Mouse (Mus musculus) forebrain, postnatal 0 days (tissue): ENCODE data around the gene Tbxas1. TPM values are rescaled to one million over a fixed set of nuclear protein-coding genes. Genes with fewer than 3 reads are reported as not detected.

Source experiments
- ATAC-seq: fragments of 200-750 bp; cut with Nextera tagmentation; 2 replicates; pipeline ENCODE4 v1.8.0; 2017; ENCODE audit warnings: mild to moderate bottlenecking, moderate library complexity
- DNase-seq: peaks from one replicate; pipeline ENCODE4 v3.0.0-alpha.2; 2015
- H3K27ac ChIP-seq: fragments of 300-500 bp; sonication (generic); 2 replicates; pipeline ENCODE4 v1.5.1; 2014; ENCODE audit warnings: low read depth, mild to moderate bottlenecking, antibody characterized with exemption, low read length, moderate library complexity, mixed read lengths
- H3K27me3 ChIP-seq: fragments of 300-500 bp; sonication (generic); 2 replicates; pipeline ENCODE4 v1.6.1; 2014; ENCODE audit warnings: mild to moderate bottlenecking, low read length, mixed read lengths; ENCODE audit not compliant: insufficient read depth
- H3K36me3 ChIP-seq: fragments of 300-500 bp; sonication (generic); 2 replicates; pipeline ENCODE4 v1.6.1; 2014; ENCODE audit warnings: mild to moderate bottlenecking, moderate library complexity; ENCODE audit not compliant: insufficient read depth
- H3K4me1 ChIP-seq: fragments of 300-500 bp; sonication (generic); 2 replicates; pipeline ENCODE4 v1.6.1; 2014; ENCODE audit warnings: antibody characterized with exemption; ENCODE audit not compliant: insufficient read depth
- H3K4me2 ChIP-seq: fragments of 300-500 bp; sonication (generic); 2 replicates; pipeline ENCODE4 v1.6.1; 2014; ENCODE audit warnings: low read depth, mild to moderate bottlenecking, moderate library complexity
- H3K4me3 ChIP-seq: fragments of 300-500 bp; sonication (generic); 2 replicates; pipeline ENCODE4 v1.5.1; 2014; ENCODE audit warnings: low read depth, low read length, mixed read lengths
- H3K9ac ChIP-seq: fragments of 300-500 bp; sonication (generic); 2 replicates; pipeline ENCODE4 v1.6.1; 2014; ENCODE audit warnings: mild to moderate bottlenecking
- H3K9me3 ChIP-seq: fragments of 300-500 bp; sonication (generic); 2 replicates; pipeline ENCODE4 v1.6.1; 2016; ENCODE audit warnings: low read length
- CTCF ChIP-seq: sonication (generic); IDR thresholded peaks from 2 replicates; pipeline ENCODE4 v1.5.1; 2016; ENCODE audit warnings: antibody characterized with exemption, control low read depth, low read depth
- WGBS: fragments of 180-500 bp; shearing (Covaris S2); extraction: QIAGEN DNeasy Blood & Tissue Kit; methylation state at CpG from one replicate; pipeline ENCODE4 v1.1.7; 2014; 5-methylcytosine and 5-hydroxymethylcytosine counted together
- polyA plus RNA-seq: library from polyadenylated mRNA; unstranded; fragments of >200 nt; fragmentation: Nextera tagmentation; extraction: Ambion mirVana; gene quantifications from 2 replicates; pipeline ENCODE4 v1.2.1, GENCODE M21; 2015
- total RNA-seq: library from RNA; depleted of rRNA; stranded (reverse); fragments of >200 nt; gene quantifications from 2 replicates; pipeline ENCODE4 v1.2.3, GENCODE M21; 2014

Tbxas1 gene
- total and polyA plus RNA-seq, 2 experiments from 2014 or later: 1.5 to 2.0 TPM

- Histone ChIP-seq H3K4me2 (no peak overlapping the region), H3K4me1 (no peaks in the 10 kb centered on the region), H3K36me3 (no peaks in the 10 kb centered on the region), H3K4me3 (no peak overlapping the region), H3K27ac (no peak overlapping the region), H3K27me3 (no peaks in the 10 kb centered on the region), H3K9ac (no peak overlapping the region), H3K9me3 (no peaks in the 10 kb centered on the region)
- DNase-seq: no peak
- ATAC-seq: no peak
- TF ChIP-seq CTCF: no peak
- WGBS: 84% methylated on average over 4 of the region's 4 CpGs
Observed at GRCm38 (mm10) chr6:38887436-38887835, 12.2 kb downstream of the Tbxas1 start.

GRCm38 (mm10) chr6:38889156-38889555, 14.0 kb downstream of the Tbxas1 start:
- DNase-seq (no peak), ATAC-seq (no peak)
- WGBS: 78% methylated on average over 6 of the region's 6 CpGs
- Histone ChIP-seq H3K27ac (no peak overlapping the region), H3K9ac (no peak overlapping the region), H3K9me3 (no peaks in the 10 kb centered on the region), H3K4me2 (no peak overlapping the region), H3K4me1 (no peaks in the 10 kb centered on the region), H3K27me3 (no peaks in the 10 kb centered on the region), H3K4me3 (no peak overlapping the region), H3K36me3 (no peaks in the 10 kb centered on the region)
- TF ChIP-seq CTCF: no peak

GRCm38 (mm10) chr6:38892017-38892416, 16.8 kb downstream of the Tbxas1 start:
- H3K4me3 ChIP-seq: no peak overlapping the region
- DNase-seq (no peak), ATAC-seq (no peak)
- H3K4me2 ChIP-seq: no peak overlapping the region
- H3K4me1 ChIP-seq: no peaks in the 10 kb centered on the region
- no peak overlapping the region for H3K27ac ChIP-seq
- WGBS: 90% methylated on average over 2 of the region's 2 CpGs
- no peaks in the 10 kb centered on the region for H3K36me3 ChIP-seq
- no peaks in the 10 kb centered on the region for H3K9me3 ChIP-seq
- no peak overlapping the region for H3K9ac ChIP-seq
- TF ChIP-seq CTCF: no peak
- no peaks in the 10 kb centered on the region for H3K27me3 ChIP-seq

GRCm38 (mm10) chr6:38893615-38894014, 18.4 kb downstream of the Tbxas1 start:
- H3K4me2 ChIP-seq: no peak overlapping the region
- no peak for TF ChIP-seq CTCF
- no peak overlapping the region for H3K9ac ChIP-seq
- no peak overlapping the region for H3K4me3 ChIP-seq
- no peaks in the 10 kb centered on the region for H3K9me3 ChIP-seq
- H3K27me3 ChIP-seq: no peaks in the 10 kb centered on the region
- 90% methylated on average over 3 of the region's 3 CpGs for WGBS
- H3K27ac ChIP-seq: no peak overlapping the region
- ATAC-seq (no peak), DNase-seq (no peak)
- no peaks in the 10 kb centered on the region; the same call in 1 of the 2 replicates for H3K4me1 ChIP-seq
- H3K36me3 ChIP-seq: no peaks in the 10 kb centered on the region

- no peak for TF ChIP-seq CTCF
- Histone ChIP-seq H3K4me1 (no peaks in the 10 kb centered on the region; the same call in 1 of the 2 replicates), H3K27me3 (no peaks in the 10 kb centered on the region), H3K36me3 (no peaks in the 10 kb centered on the region), H3K9me3 (no peaks in the 10 kb centered on the region), H3K9ac (no peak overlapping the region), H3K27ac (no peak overlapping the region), H3K4me2 (no peak overlapping the region), H3K4me3 (no peak overlapping the region)
- ATAC-seq (no peak), DNase-seq (no peak)
- 94% methylated on average over 4 of the region's 4 CpGs for WGBS
Observed at GRCm38 (mm10) chr6:38900073-38900472, 24.9 kb downstream of the Tbxas1 start.

GRCm38 (mm10) chr6:38900479-38901126, 25.4 kb downstream of the Tbxas1 start:
- DNase-seq: no peak
- no peaks in the 10 kb centered on the region; the same call in 1 of the 2 replicates for H3K4me1 ChIP-seq
- no peak for TF ChIP-seq CTCF
- ATAC-seq: no peak
- no peak overlapping the region for H3K9ac ChIP-seq
- WGBS: 93% methylated on average over 4 of the region's 4 CpGs
- no peaks in the 10 kb centered on the region for H3K9me3 ChIP-seq
- H3K27me3 ChIP-seq: no peaks in the 10 kb centered on the region
- H3K4me3 ChIP-seq: no peak overlapping the region
- no peaks in the 10 kb centered on the region for H3K36me3 ChIP-seq
- H3K27ac ChIP-seq: no peak overlapping the region
- no peak overlapping the region for H3K4me2 ChIP-seq

- Histone ChIP-seq H3K9me3 (no peaks in the 10 kb centered on the region), H3K4me1 (no peaks in the 10 kb centered on the region; the same call in 1 of the 2 replicates), H3K9ac (no peak overlapping the region), H3K4me2 (no peak overlapping the region), H3K27ac (no peak overlapping the region), H3K4me3 (no peak overlapping the region), H3K27me3 (no peaks in the 10 kb centered on the region), H3K36me3 (no peaks in the 10 kb centered on the region)
- TF ChIP-seq CTCF: no peak
- WGBS: 89% methylated on average over 4 of the region's 4 CpGs
- DNase-seq: no peak
- ATAC-seq: no peak
Observed at GRCm38 (mm10) chr6:38901152-38901551, 25.9 kb downstream of the Tbxas1 start.
